Mouse (Mus musculus) heart, embryonic 15.5 days (tissue): ENCODE data around the gene Cln6. TPM values are rescaled to one million over a fixed set of nuclear protein-coding genes. Genes with fewer than 3 reads are reported as not detected.
"Not testable (repeated sequence)": the region's sequence is repeated elsewhere in the genome, so short reads cannot be mapped to it uniquely, and the experiment has no call there.

Experiments used
- ATAC-seq: fragments of 200-750 bp; cut with Nextera tagmentation; replicated peaks from 2 replicates; pipeline ENCODE4 v1.8.0; 2017; ENCODE audit warnings: low read depth, moderate TSS enrichment; ENCODE audit not compliant: insufficient number of reproducible peaks, insufficient read depth, low FRiP score
- H3K27ac ChIP-seq: fragments of 300-500 bp; sonication (generic); 2 replicates; pipeline ENCODE4 v1.5.1; 2015; ENCODE audit warnings: mild to moderate bottlenecking, inconsistent platforms
- H3K27me3 ChIP-seq: fragments of 300-500 bp; sonication (generic); 2 replicates; pipeline ENCODE4 v1.6.1; 2015; ENCODE audit warnings: inconsistent platforms
- H3K36me3 ChIP-seq: fragments of 300-500 bp; sonication (generic); 2 replicates; pipeline ENCODE4 v1.6.1; 2015; ENCODE audit warnings: mild to moderate bottlenecking, inconsistent platforms
- H3K4me1 ChIP-seq: fragments of 300-500 bp; sonication (generic); replicated peaks from 2 replicates; pipeline ENCODE4 v1.6.1; 2015; ENCODE audit warnings: inconsistent platforms
- H3K4me2 ChIP-seq: fragments of 300-500 bp; sonication (generic); 2 replicates; pipeline ENCODE4 v1.6.1; 2015; ENCODE audit warnings: inconsistent platforms, mild to moderate bottlenecking, moderate library complexity
- H3K4me3 ChIP-seq: fragments of 300-500 bp; sonication (generic); 2 replicates; pipeline ENCODE4 v1.5.1; 2015; ENCODE audit warnings: mild to moderate bottlenecking, inconsistent platforms
- H3K9ac ChIP-seq: fragments of 300-500 bp; sonication (generic); 2 replicates; pipeline ENCODE4 v1.6.1; 2015; ENCODE audit warnings: mild to moderate bottlenecking, inconsistent platforms
- H3K9me3 ChIP-seq: fragments of 300-500 bp; sonication (generic); replicated peaks from 2 replicates; pipeline ENCODE4 v1.6.1; 2016; ENCODE audit warnings: inconsistent platforms
- WGBS: fragments of 180-500 bp; shearing (Covaris S2); methylation state at CpG from one replicate; pipeline ENCODE4 v1.1.7; 2015; ENCODE audit warnings: mixed read lengths; 5-methylcytosine and 5-hydroxymethylcytosine counted together
- polyA plus RNA-seq: library from polyadenylated mRNA; unstranded; fragments of >200 nt; fragmentation: Nextera tagmentation; extraction: Ambion mirVana; gene quantifications from 2 replicates; pipeline ENCODE4 v1.2.1, GENCODE M21; 2015

Gene Cln6
- polyA plus RNA-seq, result 14.1 and 18.0 TPM in 2 replicates

DNA sequence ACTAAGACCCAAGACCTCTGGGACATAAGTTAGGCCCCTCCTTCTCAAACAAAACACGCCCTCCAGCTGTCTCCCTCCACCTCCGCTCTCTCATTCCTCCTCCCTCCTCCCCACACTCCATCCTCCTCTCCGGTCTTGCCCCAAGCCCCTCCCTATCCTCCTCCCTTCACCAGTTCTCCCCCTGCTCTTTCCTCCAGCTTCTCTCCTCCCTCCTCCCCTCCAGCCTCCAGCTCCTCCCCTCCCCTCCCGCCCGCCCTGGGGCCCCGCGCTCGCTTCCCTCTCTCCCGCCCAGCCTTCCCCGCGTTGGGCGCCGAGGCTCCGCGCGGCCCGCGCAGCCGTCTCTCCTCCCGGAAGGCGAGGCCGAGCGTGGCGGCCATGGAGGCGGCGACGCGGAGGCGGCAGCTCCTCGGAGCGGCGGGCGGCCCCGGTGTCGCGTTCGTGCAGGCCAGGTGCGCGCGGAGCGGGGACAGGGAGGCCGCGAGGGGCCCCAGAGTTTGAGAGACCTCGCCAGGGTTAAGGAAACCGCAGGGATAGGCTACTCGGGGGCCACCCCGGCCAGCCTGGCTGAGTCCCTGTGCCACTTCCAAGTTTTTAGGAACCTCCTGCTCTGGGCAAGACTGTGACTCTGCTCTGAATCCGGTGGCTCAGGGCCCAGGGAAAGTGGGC is at the start of gene Cln6:
TSS of gene Cln6 (plus strand) at position 280 of the 666 bp plus-strand sequence.
- peak within 1 kb of the TSS; percentile 70 for H3K4me3 ChIP-seq
- WGBS, result under 1% methylated on average over 48 of the region's 48 CpGs
- peaks cover 16% of the 10 kb centered on the region for H3K4me1 ChIP-seq
- no peaks in the 10 kb centered on the region for H3K36me3 ChIP-seq
- peak; percentile 91 for ATAC-seq
- peak within 1 kb of the TSS; percentile 83 for H3K4me2 ChIP-seq
- H3K9ac ChIP-seq, result peak within 1 kb of the TSS; percentile 86
- H3K27ac ChIP-seq, result peak within 1 kb of the TSS; percentile 79
- no peaks in the 10 kb centered on the region for H3K27me3 ChIP-seq
- no peaks in the 10 kb centered on the region for H3K9me3 ChIP-seq

- Histone ChIP-seq H3K9me3 (no peaks in the 10 kb centered on the region), H3K27ac (no peak overlapping the region), H3K27me3 (no peaks in the 10 kb centered on the region), H3K4me3 (no peak overlapping the region), H3K4me1 (no peaks in the 10 kb centered on the region), H3K36me3 (0 out of 2 replicates have a peak, but pooled peaks cover 7% of the 10 kb centered on the region), H3K9ac (no peak overlapping the region), H3K4me2 (no peak overlapping the region)
- ATAC-seq, result no peak
- WGBS, result 91% methylated on average over 12 of the region's 12 CpGs
Measured at GRCm38 (mm10) chr9:62789856-62790255, 48.7 kb upstream of the Cln6 start.

DNA sequence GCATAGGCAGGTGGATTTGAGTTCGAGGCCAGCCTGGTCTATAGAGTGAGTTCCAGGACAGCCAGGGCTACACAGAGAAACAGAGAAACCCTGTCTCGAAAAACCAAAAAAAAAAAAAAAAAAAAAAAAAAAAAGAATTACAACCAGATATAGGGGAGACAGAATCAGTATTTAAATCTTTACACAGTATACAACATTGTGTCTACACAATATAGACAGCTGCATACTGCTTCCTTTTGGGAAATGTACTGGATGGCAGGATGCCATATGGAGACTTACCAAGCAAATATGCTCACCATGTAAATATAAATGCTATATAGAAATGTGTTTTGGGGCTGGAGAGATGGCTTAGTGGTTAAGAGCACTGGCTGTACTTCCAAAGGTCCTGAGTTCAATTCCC is 39.4 kb upstream of the Cln6 start:
- WGBS, result 87% methylated on average over 2 of the region's 2 CpGs
- peaks cover 26% of the 10 kb centered on the region for H3K36me3 ChIP-seq
- H3K4me2 ChIP-seq, result not testable (repeated sequence)

GRCm38 (mm10) chr9:62810095-62810494 is 28.5 kb upstream of the Cln6 start:
- Histone ChIP-seq H3K9me3 (no peaks in the 10 kb centered on the region), H3K4me3 (peak overlapping the region; percentile 85), H3K36me3 (no peaks in the 10 kb centered on the region), H3K4me2 (peak overlapping the region; percentile 84), H3K4me1 (peaks cover 31% of the 10 kb centered on the region), H3K27ac (no peak overlapping the region), H3K9ac (peak overlapping the region; percentile 93), H3K27me3 (no peaks in the 10 kb centered on the region)
- ATAC-seq, result no peak
- 11% methylated on average over 8 of the region's 8 CpGs for WGBS

More for the DNA sequence above, 39.4 kb upstream of the Cln6 start:
- H3K9me3 ChIP-seq, H3K27me3 ChIP-seq, H3K9ac ChIP-seq, H3K27ac ChIP-seq, H3K4me1 ChIP-seq, ATAC-seq, H3K4me3 ChIP-seq: not testable (repeated sequence)

DNA sequence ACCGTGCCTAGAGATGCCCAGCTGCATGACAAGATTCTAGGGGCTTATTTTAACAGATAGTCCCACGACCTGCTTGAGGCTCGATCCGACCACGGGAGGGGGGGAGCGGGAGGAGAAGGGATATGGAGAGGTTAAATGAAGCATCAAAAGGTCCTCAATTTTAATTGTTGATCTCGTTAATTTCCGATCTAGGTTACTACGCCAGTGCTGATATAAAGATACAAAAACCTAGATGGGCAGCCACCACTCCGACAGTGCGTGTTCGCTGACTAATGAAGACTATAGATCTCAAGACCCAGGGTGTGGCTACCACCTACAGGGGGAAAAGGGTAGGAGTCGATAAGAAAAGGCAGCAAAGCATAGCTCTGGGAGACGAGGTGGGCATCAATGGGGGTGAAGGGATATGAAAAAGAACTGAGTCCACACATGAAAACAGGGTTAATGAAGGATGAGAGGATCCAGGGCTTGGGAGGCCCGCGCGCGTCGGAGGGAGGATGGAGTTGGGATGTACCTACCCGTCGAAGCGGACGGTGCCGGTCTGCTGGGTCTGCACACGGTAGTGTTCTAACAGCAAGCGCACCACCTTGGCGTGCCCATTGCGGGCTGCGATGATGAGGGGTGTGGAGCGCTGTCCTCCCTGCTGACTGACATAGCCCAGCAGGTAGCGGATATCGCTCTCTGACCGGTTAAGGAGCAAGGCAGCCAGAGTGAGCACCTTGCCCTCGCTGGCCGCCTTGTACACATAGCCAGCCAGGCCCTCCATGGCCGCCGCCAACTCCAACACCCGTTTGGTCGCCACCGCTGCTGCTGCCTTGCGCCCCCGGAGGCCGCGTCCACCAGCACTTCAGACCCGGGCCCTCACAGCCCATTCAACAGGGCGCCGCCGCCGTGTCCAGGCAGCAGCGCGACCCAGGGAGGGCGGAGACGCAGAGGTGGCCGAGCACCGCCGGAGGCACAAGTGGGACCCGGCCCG is 27.8 kb upstream of the Cln6 start:
- peak overlapping the region; percentile 85 for H3K4me3 ChIP-seq
- no peaks in the 10 kb centered on the region for H3K36me3 ChIP-seq
- peak overlapping the region; percentile 93 for H3K9ac ChIP-seq
- H3K27me3 ChIP-seq, result no peaks in the 10 kb centered on the region
- H3K27ac ChIP-seq, result peak overlapping the region; percentile 98
- peak; percentile 50 for ATAC-seq
- no peaks in the 10 kb centered on the region for H3K9me3 ChIP-seq
- peaks cover 31% of the 10 kb centered on the region for H3K4me1 ChIP-seq
- under 1% methylated on average over 58 of the region's 58 CpGs for WGBS
- peak overlapping the region; percentile 84 for H3K4me2 ChIP-seq

- peak within 1 kb of the TSS; percentile 98 for H3K27ac ChIP-seq
- ATAC-seq, result peak; percentile 92
- H3K4me2 ChIP-seq, result peak within 1 kb of the TSS; percentile 84
- peak within 1 kb of the TSS; percentile 85 for H3K4me3 ChIP-seq
- H3K9me3 ChIP-seq, result no peaks in the 10 kb centered on the region
- H3K4me1 ChIP-seq, result peaks cover 36% of the 10 kb centered on the region
- under 1% methylated on average over 68 of the region's 68 CpGs for WGBS
- no peaks in the 10 kb centered on the region for H3K27me3 ChIP-seq
- no peaks in the 10 kb centered on the region for H3K36me3 ChIP-seq
- peak within 1 kb of the TSS; percentile 93 for H3K9ac ChIP-seq
Measured at GRCm38 (mm10) chr9:62811516-62812121, 27.0 kb upstream of the Cln6 start, which contains the start of gene Fem1b. Gene Fem1b, minus strand, starts transcription at chr9:62811934.

DNA sequence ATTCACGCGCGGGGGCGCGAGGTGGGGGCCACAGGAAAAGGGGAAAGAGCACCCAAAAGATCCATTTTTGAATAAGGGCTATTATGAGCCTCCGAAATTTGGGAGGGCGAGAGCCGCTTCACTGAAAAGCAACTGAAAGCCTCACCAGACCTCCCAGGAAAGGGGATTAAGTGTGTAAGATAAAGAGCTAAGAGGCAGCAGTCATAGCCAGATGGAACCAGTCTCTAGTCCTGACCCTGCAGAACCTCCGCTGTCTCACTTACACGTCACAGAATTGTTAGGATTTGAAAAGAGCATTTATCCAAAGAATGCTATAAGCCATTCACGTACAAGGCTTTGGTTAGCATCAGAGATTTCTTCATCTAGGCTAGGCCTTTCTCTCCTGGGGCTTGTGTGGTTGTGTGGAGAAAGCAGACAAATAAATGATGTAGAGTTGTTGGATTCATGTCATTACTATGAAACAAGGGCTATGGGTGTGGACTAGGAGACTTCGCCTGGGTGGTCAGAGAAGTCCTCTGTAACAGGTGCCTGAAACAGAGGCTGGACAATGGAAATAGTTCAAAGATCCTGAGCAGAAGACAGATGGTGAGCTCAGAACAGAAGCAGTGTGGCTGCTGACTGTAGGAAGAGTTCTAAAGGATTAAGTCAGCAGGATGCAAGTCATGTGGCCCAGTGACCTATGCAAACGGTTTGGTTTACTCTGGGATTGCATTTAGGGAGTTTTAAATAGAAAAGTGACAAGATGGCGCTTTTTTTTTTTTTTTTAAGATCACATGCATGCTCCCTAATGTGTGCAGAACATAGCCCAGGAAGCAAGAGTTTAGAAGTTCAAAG is 26.2 kb upstream of the Cln6 start:
- 15% methylated on average over 14 of the region's 14 CpGs for WGBS
- H3K4me3 ChIP-seq, result peak overlapping the region; percentile 85
- no peaks in the 10 kb centered on the region for H3K36me3 ChIP-seq
- H3K27ac ChIP-seq, result peak overlapping the region; percentile 98
- H3K4me1 ChIP-seq, result peaks cover 44% of the 10 kb centered on the region
- H3K27me3 ChIP-seq, result no peaks in the 10 kb centered on the region
- no peak; the same call in 1 of the 2 replicates for ATAC-seq
- H3K4me2 ChIP-seq, result peak overlapping the region; percentile 84
- peak overlapping the region; percentile 93 for H3K9ac ChIP-seq
- no peaks in the 10 kb centered on the region for H3K9me3 ChIP-seq

- H3K9me3 ChIP-seq, result no peaks in the 10 kb centered on the region
- H3K4me1 ChIP-seq, result peaks cover 36% of the 10 kb centered on the region
- no peak overlapping the region for H3K9ac ChIP-seq
- 72% methylated on average over 2 of the region's 2 CpGs for WGBS
- ATAC-seq, result no peak
- H3K36me3 ChIP-seq, result no peaks in the 10 kb centered on the region
- H3K27me3 ChIP-seq, result no peaks in the 10 kb centered on the region
- no peak overlapping the region for H3K4me3 ChIP-seq
- no peak overlapping the region for H3K4me2 ChIP-seq
- H3K27ac ChIP-seq, result no peak overlapping the region
Measured at GRCm38 (mm10) chr9:62814751-62815150, 23.8 kb upstream of the Cln6 start.

- Histone ChIP-seq H3K36me3 (no peaks in the 10 kb centered on the region), H3K4me1 (peaks cover 31% of the 10 kb centered on the region), H3K9ac (no peak overlapping the region), H3K27me3 (no peaks in the 10 kb centered on the region), H3K4me2 (peak overlapping the region; percentile 44), H3K9me3 (no peaks in the 10 kb centered on the region), H3K27ac (peak overlapping the region; percentile 65), H3K4me3 (no peak overlapping the region)
- peak; percentile 28; the same call in 1 of the 2 replicates for ATAC-seq
- WGBS, result 57% methylated on average over 9 of the region's 9 CpGs
Measured at GRCm38 (mm10) chr9:62816323-62817098, 22.1 kb upstream of the Cln6 start.

GRCm38 (mm10) chr9:62817099-62817571 is 21.4 kb upstream of the Cln6 start:
- WGBS, result 35% methylated on average over 12 of the region's 12 CpGs
- no peaks in the 10 kb centered on the region for H3K27me3 ChIP-seq
- peaks cover 30% of the 10 kb centered on the region for H3K4me1 ChIP-seq
- no peaks in the 10 kb centered on the region for H3K36me3 ChIP-seq
- H3K4me2 ChIP-seq, result peak overlapping the region; percentile 44
- peak overlapping the region; percentile 65 for H3K27ac ChIP-seq
- no peaks in the 10 kb centered on the region for H3K9me3 ChIP-seq
- no peak overlapping the region for H3K4me3 ChIP-seq
- H3K9ac ChIP-seq, result no peak overlapping the region
- peak; percentile 45 for ATAC-seq
